In genomic region chr16:87680912-87681634, GRCm38 (mm10) we compare ENCODE assay signal across 30 mouse cellular contexts. TPM values are rescaled to one million over a fixed set of nuclear protein-coding genes. Genes with fewer than 3 reads are reported as not detected.
DNase-seq lines count a peak whose midpoint lies in the region; ATAC-seq and TF ChIP-seq lines count a peak whose summit lies in the region.
"Had no signal": no experiment of that assay in that cellular context is flagged by ENCODE, and none has a peak within 500 bp of the region (broad histone marks: within the 10 kb centered on the region; RNA-seq: fewer than 3 reads in every experiment).

No protein-coding gene starts in this region.

- no peak overlapping the region for H3K4me2 ChIP-seq in embryonic facial prominence, embryonic 11.5 days (ENCODE audit: low read depth, low read length)
- H3K4me2 ChIP-seq in intestine, postnatal 0 days (replicated peaks; ENCODE audit: low read depth) = peak overlapping the region; percentile 43
- H3K4me2 ChIP-seq: embryonic facial prominence, embryonic 15.5 days; forebrain, embryonic 12.5 days; heart, embryonic 11.5 days; hindbrain, embryonic 13.5 days; limb, embryonic 15.5 days; midbrain, embryonic 13.5 days; stomach, embryonic 15.5 days had no signal

- ATAC-seq in embryonic facial prominence, embryonic 11.5 days (replicated peaks; ENCODE audit: insufficient number of reproducible peaks, low FRiP score, low TSS enrichment, low read depth) = no peak
- ATAC-seq in intestine, postnatal 0 days = peak; percentile 87
- ATAC-seq: forebrain, postnatal 0 days; midbrain, embryonic 13.5 days; Patski had no signal

- no peaks in the 10 kb centered on the region for H3K27me3 ChIP-seq in embryonic facial prominence, embryonic 11.5 days (ENCODE audit: control insufficient read depth, insufficient read depth, low read length)
- H3K27me3 ChIP-seq in embryonic facial prominence, embryonic 10.5 days (replicated peaks; ENCODE audit: low read depth, poor library complexity, severe bottlenecking) = no peaks in the 10 kb centered on the region
- H3K27me3 ChIP-seq in intestine, postnatal 0 days (replicated peaks; ENCODE audit: control insufficient read depth, insufficient read depth, low read length) = no peaks in the 10 kb centered on the region
- H3K27me3 ChIP-seq: embryonic facial prominence, embryonic 15.5 days; forebrain, embryonic 12.5 days; hindbrain, embryonic 13.5 days; limb, embryonic 15.5 days; midbrain, embryonic 13.5 days; Patski; stomach, embryonic 15.5 days had no signal

- TF ChIP-seq CTCF in intestine, postnatal 0 days (IDR thresholded peaks at IDR 0.05; ENCODE audit: low read depth) = no peak

- H3K27ac ChIP-seq in embryonic facial prominence, embryonic 11.5 days (replicated peaks; ENCODE audit: low read depth, low read length) = no peak overlapping the region
- no peak overlapping the region for H3K27ac ChIP-seq in embryonic facial prominence, embryonic 10.5 days (replicated peaks)
- H3K27ac ChIP-seq in intestine, postnatal 0 days (ENCODE audit: low read depth, low read length) = peak overlapping the region; percentile 66
- H3K27ac ChIP-seq: embryonic facial prominence, embryonic 15.5 days; forebrain, embryonic 12.5 days; hindbrain, embryonic 13.5 days; limb, embryonic 10.5 days; limb, embryonic 15.5 days; midbrain, embryonic 13.5 days; stomach, embryonic 15.5 days had no signal

- intact Hi-C loops in gastrocnemius, postnatal 14 days (cut with DNase I; ENCODE audit: low total_unique reads) = no loop called here

- no peaks in the 10 kb centered on the region for H3K9me3 ChIP-seq in embryonic facial prominence, embryonic 11.5 days (replicated peaks; ENCODE audit: control insufficient read depth, low read length)
- H3K9me3 ChIP-seq in embryonic facial prominence, embryonic 10.5 days = no peaks in the 10 kb centered on the region
- no peaks in the 10 kb centered on the region for H3K9me3 ChIP-seq in intestine, postnatal 0 days (ENCODE audit: control insufficient read depth)
- H3K9me3 ChIP-seq: embryonic facial prominence, embryonic 15.5 days; forebrain, embryonic 12.5 days; G1E; hindbrain, embryonic 13.5 days; limb, embryonic 10.5 days; limb, embryonic 15.5 days; midbrain, embryonic 13.5 days; stomach, embryonic 15.5 days had no signal

- H3K4me3 ChIP-seq in embryonic facial prominence, embryonic 11.5 days (ENCODE audit: low read depth, low read length) = no peak overlapping the region
- no peak overlapping the region for H3K4me3 ChIP-seq in embryonic facial prominence, embryonic 10.5 days
- H3K4me3 ChIP-seq in intestine, postnatal 0 days (ENCODE audit: low read depth, low read length) = no peak overlapping the region
- H3K4me3 ChIP-seq: embryonic facial prominence, embryonic 15.5 days; forebrain, embryonic 12.5 days; hindbrain, embryonic 13.5 days; limb, embryonic 10.5 days; limb, embryonic 15.5 days; midbrain, embryonic 13.5 days; stomach, embryonic 15.5 days had no signal

- H3K36me3 ChIP-seq in embryonic facial prominence, embryonic 11.5 days (replicated peaks; ENCODE audit: control insufficient read depth, insufficient read depth, low read depth, low read length) = no peaks in the 10 kb centered on the region
- no peaks in the 10 kb centered on the region for H3K36me3 ChIP-seq in embryonic facial prominence, embryonic 10.5 days (replicated peaks)
- no peaks in the 10 kb centered on the region for H3K36me3 ChIP-seq in intestine, postnatal 0 days (ENCODE audit: control insufficient read depth, insufficient read depth)
- H3K36me3 ChIP-seq: embryonic facial prominence, embryonic 15.5 days; forebrain, embryonic 12.5 days; G1E; hindbrain, embryonic 13.5 days; limb, embryonic 10.5 days; limb, embryonic 15.5 days; midbrain, embryonic 13.5 days; stomach, embryonic 15.5 days had no signal

- peak; percentile 16 for DNase-seq in embryonic facial prominence, embryonic 11.5 days (ENCODE audit: low spot score)
- no peak for DNase-seq in embryonic facial prominence, embryonic 10.5 days (ENCODE audit: low spot score)
- DNase-seq in kidney, adult 9 months = peak; percentile 82
- no peak for DNase-seq in kidney, adult 18-20 months
- peak; percentile 32 for DNase-seq in 416B (ENCODE audit: low read depth)
- DNase-seq in gastrocnemius, postnatal 14 days = no peak
- DNase-seq in embryo, embryonic 10.5 days (ENCODE audit: low spot score) = no peak
- DNase-seq: adrenal gland, postnatal 10 days; cerebellum, adult 11 months; cerebellum, adult 9-10 months; cerebellum, postnatal 36 days; forebrain, postnatal 0 days; gastrocnemius, postnatal 10 days; heart, adult 18-20 months; heart, postnatal 4 days; layer of hippocampus, postnatal 36 days; lung, postnatal 36 days; retina, postnatal 1 day; right cerebral cortex, postnatal 14 days had no signal

- H3K4me1 ChIP-seq in embryonic facial prominence, embryonic 11.5 days (ENCODE audit: control insufficient read depth, insufficient read depth, low read length) = no peaks in the 10 kb centered on the region
- peaks cover 20% of the 10 kb centered on the region for H3K4me1 ChIP-seq in embryonic facial prominence, embryonic 10.5 days
- H3K4me1 ChIP-seq in intestine, postnatal 0 days (replicated peaks; ENCODE audit: control insufficient read depth, insufficient read depth, low read length) = peaks cover 4% of the 10 kb centered on the region; the same call in 1 of the 2 replicates
- H3K4me1 ChIP-seq: forebrain, embryonic 12.5 days; hindbrain, embryonic 13.5 days; limb, embryonic 15.5 days; midbrain, embryonic 13.5 days; stomach, embryonic 15.5 days had no signal

- H3K9ac ChIP-seq in embryonic facial prominence, embryonic 11.5 days (replicated peaks; ENCODE audit: low read length) = no peak overlapping the region
- no peak overlapping the region for H3K9ac ChIP-seq in intestine, postnatal 0 days (ENCODE audit: low read depth, low read length)
- H3K9ac ChIP-seq: embryonic facial prominence, embryonic 15.5 days; forebrain, embryonic 12.5 days; forebrain, postnatal 0 days; hindbrain, embryonic 13.5 days; limb, embryonic 15.5 days; midbrain, embryonic 13.5 days; stomach, embryonic 15.5 days had no signal

- 65% methylated on average over 9 of the region's 9 CpGs for WGBS in embryonic facial prominence, embryonic 11.5 days
- 69% methylated on average over 9 of the region's 9 CpGs for whole genome bisulfite sequencing in embryonic facial prominence, embryonic 10.5 days
- 41% methylated on average over 9 of the region's 9 CpGs for WGBS in intestine, postnatal 0 days

RNA-seq across cellular contexts. Expression of gene Bach1, which starts 17.7 kb away (rescaled TPM):
- 17.8 and 19.0 TPM in 2 replicates for polyA plus RNA-seq in embryonic facial prominence, embryonic 11.5 days (2014; fragmentation: Nextera tagmentation; extraction: Ambion mirVana)
- polyA plus RNA-seq in embryonic facial prominence, embryonic 10.5 days (2016; fragmentation: Nextera tagmentation; extraction: Ambion mirVana) = 14.1 and 14.4 TPM in 2 replicates
- polyA plus RNA-seq in intestine, postnatal 0 days (2015; fragmentation: Nextera tagmentation; extraction: Ambion mirVana) = 21.3 and 22.8 TPM in 2 replicates
- 10 to 100 TPM; 12.5 to 14.6 TPM for total RNA-seq in gastrocnemius, postnatal 14 days (2021)

Comparison
In these comparisons a context has a peak if more than half of its experiments do, and no peak if none do; other contexts are left out.
1. DNase-seq: peak in embryonic facial prominence, embryonic 11.5 days (single experiment), kidney, adult 9 months (single experiment) and 416B (single experiment); none in embryonic facial prominence, embryonic 10.5 days (single experiment), kidney, adult 18-20 months (single experiment), gastrocnemius, postnatal 14 days (single experiment) and embryo, embryonic 10.5 days (single experiment).